Mouse (Mus musculus) myocyte (in vitro differentiated cells): ENCODE measurements around the gene Trpd52l3.

Source experiments
- E2F4 ChIP-seq: IDR thresholded peaks from one replicate; pipeline ENCODE4 v1.6.1; 2011; ENCODE audit warnings: mild to moderate bottlenecking, control low read depth, moderate library complexity; ENCODE audit not compliant: insufficient read depth
- MAX ChIP-seq: IDR thresholded peaks from one replicate; pipeline ENCODE4 v1.6.1; 2011; ENCODE audit warnings: low read depth, mild to moderate bottlenecking, control low read depth
- MYOG ChIP-seq, 3 experiments: IDR thresholded peaks; one replicate each; pipeline ENCODE4 v1.6.1; 2011; ENCODE audit warnings: control low read depth in 2 of 3, low read depth in 2 of 3, mild to moderate bottlenecking in 2 of 3; ENCODE audit not compliant: insufficient read length in 2 of 3, control insufficient read depth in 1 of 3, insufficient read depth in 1 of 3
- POLR2A ChIP-seq: IDR thresholded peaks from one replicate; pipeline ENCODE4 v1.6.1; 2011; ENCODE audit warnings: low read depth, mild to moderate bottlenecking, control low read depth, moderate library complexity; ENCODE audit not compliant: insufficient read length
- TCF12 ChIP-seq: IDR thresholded peaks from one replicate; pipeline ENCODE4 v1.6.1; 2011; ENCODE audit warnings: mild to moderate bottlenecking, control low read depth; ENCODE audit not compliant: poor library complexity, insufficient read depth, severe bottlenecking
- USF1 ChIP-seq: IDR thresholded peaks from one replicate; pipeline ENCODE4 v1.6.1; 2011; ENCODE audit warnings: low read depth, mild to moderate bottlenecking, control low read depth, moderate library complexity

GRCm38 (mm10) chr19:29973396-29973795, 30.2 kb upstream of the Trpd52l3 start:
- TF ChIP-seq E2F4 (no peak), TCF12 (no peak), POLR2A (no peak), MAX (no peak), USF1 (no peak), MYOG (IDR thresholded peaks at IDR 0.05; ENCODE audit: control insufficient read depth in 1 of 3, insufficient read depth in 1 of 3, insufficient read length in 2 of 3, low read depth in 2 of 3) (no peak)
